Mouse (Mus musculus) testis, adult 2 months (tissue): ENCODE results near the gene Saa3.

Experiments
- CTCF ChIP-seq: fragments of 200-500 bp; IDR thresholded peaks from 2 replicates; pipeline ENCODE4 v1.5.1; 2012; ENCODE audit warnings: low read depth, mild to moderate bottlenecking, inconsistent platforms, low read length, moderate library complexity; ENCODE audit not compliant: control insufficient read depth, insufficient read depth, insufficient replicate concordance
- POLR2A ChIP-seq: fragments of 200-500 bp; IDR thresholded peaks from 2 replicates; pipeline ENCODE4 v1.6.1; 2012; ENCODE audit warnings: low read depth, mild to moderate bottlenecking, inconsistent platforms, low read length, moderate library complexity; ENCODE audit not compliant: control insufficient read depth

DNA sequence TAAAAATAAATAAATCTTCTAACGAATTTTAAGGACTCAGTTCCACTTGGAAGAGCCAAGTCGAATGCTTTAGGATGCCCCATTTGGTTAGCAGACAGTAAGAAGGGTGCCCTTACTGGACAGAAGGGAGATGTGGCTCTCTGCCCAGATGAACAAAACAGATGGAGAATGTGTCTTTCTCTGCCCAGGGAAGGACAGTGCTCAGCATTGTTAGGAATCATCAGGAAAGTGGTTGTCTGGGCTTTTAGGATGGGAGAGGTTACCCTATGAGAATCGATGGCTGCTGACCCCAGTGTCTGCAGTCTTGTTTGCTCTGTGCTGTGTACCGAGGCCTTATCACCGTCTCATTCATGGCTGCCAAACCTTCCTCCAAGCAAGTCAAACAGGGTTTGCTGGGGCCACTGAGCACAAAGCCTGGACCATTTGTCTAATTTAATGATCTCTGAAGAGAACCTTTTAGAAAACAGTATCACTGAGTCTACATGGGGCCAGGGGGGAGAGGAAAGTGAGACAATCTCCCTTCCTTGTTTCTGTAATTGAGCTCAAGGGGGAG lies 38.6 kb downstream of the Saa3 start:
- no peak for TF ChIP-seq CTCF
- no peak for TF ChIP-seq POLR2A
